Mouse (Mus musculus) G1E (cell line): ENCODE measurements around the gene Epb41l2. TPM values are rescaled to one million over a fixed set of nuclear protein-coding genes. Genes with fewer than 3 reads are reported as not detected.

ENCODE experiments used
- ATAC-seq: 2 replicates; pipeline ENCODE4 v1.8.0; 2016; ENCODE audit warnings: mild to moderate bottlenecking; ENCODE audit not compliant: insufficient number of reproducible peaks, poor library complexity, low FRiP score, severe bottlenecking; ENCODE audit errors: extremely low read depth
- DNase-seq: peaks from one replicate; pipeline ENCODE4 v3.0.0; 2012; ENCODE audit warnings: low spot score
- H3K27me3 ChIP-seq: 2 replicates; pipeline ENCODE4 v1.6.1; 2012; ENCODE audit warnings: mild to moderate bottlenecking, low read length, inconsistent platforms; ENCODE audit not compliant: insufficient read depth
- H3K36me3 ChIP-seq: replicated peaks from 2 replicates; pipeline ENCODE3; 2012; ENCODE audit warnings: mild to moderate bottlenecking, inconsistent platforms
- H3K4me1 ChIP-seq: 2 replicates; pipeline ENCODE4 v1.6.1; 2012; ENCODE audit warnings: low read depth, low read length, inconsistent platforms, mixed read lengths; ENCODE audit not compliant: insufficient read depth
- H3K4me3 ChIP-seq: 2 replicates; pipeline ENCODE4 v1.5.1; 2012; ENCODE audit warnings: low read depth, mild to moderate bottlenecking, inconsistent platforms, low read length, moderate library complexity, mixed read lengths
- H3K9me3 ChIP-seq: replicated peaks from 2 replicates; pipeline ENCODE4 v1.6.1; 2012; ENCODE audit warnings: inconsistent platforms
- CTCF ChIP-seq: IDR thresholded peaks from 2 replicates; pipeline ENCODE4 v1.5.1; 2012; ENCODE audit warnings: low read depth, low read length, inconsistent platforms, mixed read lengths
- GATA1 ChIP-seq: IDR thresholded peaks from 2 replicates; pipeline ENCODE4 v1.6.1; 2012; ENCODE audit warnings: borderline replicate concordance, low read length, inconsistent platforms, mixed read lengths
- GATA2 ChIP-seq: IDR thresholded peaks from 2 replicates; pipeline ENCODE4 v1.6.1; 2012; ENCODE audit warnings: low read depth, low read length, inconsistent platforms, borderline replicate concordance
- POLR2AphosphoS5 ChIP-seq: IDR thresholded peaks from 2 replicates; pipeline ENCODE4 v1.6.1; 2012; ENCODE audit warnings: low read depth, low read length, inconsistent platforms; ENCODE audit not compliant: insufficient replicate concordance
- TAL1 ChIP-seq: conservative IDR thresholded peaks from 2 replicates; pipeline ENCODE4 v1.6.1; 2012; ENCODE audit warnings: low read depth, low read length, inconsistent platforms, mixed read lengths
- polyA plus RNA-seq: library from polyadenylated mRNA; stranded (reverse); fragments of >175 nt; gene quantifications from 2 replicates; pipeline ENCODE4 v1.2.3, GENCODE M21; 2012
- total RNA-seq, 2 experiments: library from RNA; stranded (forward) in 1 of 2; stranded (reverse) in 1 of 2; fragments of 200-1000 nt in 1 of 2; fragments of >200 nt in 1 of 2; fragmentation: Nextera tagmentation in 1 of 2; gene quantifications; 2 replicates each; pipeline ENCODE4 v1.2.3; 2014 to 2017

Gene Epb41l2
- total and polyA plus RNA-seq, 3 experiments = 0.71 TPM; not detected in 2

GRCm38 (mm10) chr10:25479716-25480115 lies 120.1 kb downstream of the Epb41l2 start:
- no peak for DNase-seq
- ATAC-seq = no peak
- H3K4me3 ChIP-seq = no peak overlapping the region
- TF ChIP-seq TAL1 = no peak
- no peak for TF ChIP-seq CTCF
- TF ChIP-seq GATA2 = no peak
- no peak for TF ChIP-seq POLR2AphosphoS5
- TF ChIP-seq GATA1 = no peak
- H3K9me3 ChIP-seq = peaks cover 4% of the 10 kb centered on the region
- H3K36me3 ChIP-seq = no peaks in the 10 kb centered on the region
- H3K4me1 ChIP-seq = no peaks in the 10 kb centered on the region
- no peaks in the 10 kb centered on the region for H3K27me3 ChIP-seq

- Histone ChIP-seq H3K36me3 (no peaks in the 10 kb centered on the region), H3K4me3 (no peak overlapping the region), H3K9me3 (peaks cover 4% of the 10 kb centered on the region), H3K4me1 (no peaks in the 10 kb centered on the region), H3K27me3 (no peaks in the 10 kb centered on the region)
- DNase-seq (no peak), ATAC-seq (no peak)
- no peak for TF ChIP-seq TAL1
- TF ChIP-seq CTCF = no peak
- no peak for TF ChIP-seq GATA2
- no peak for TF ChIP-seq GATA1
- TF ChIP-seq POLR2AphosphoS5 = no peak
Measured at GRCm38 (mm10) chr10:25482791-25483190, 123.2 kb downstream of the Epb41l2 start.

GRCm38 (mm10) chr10:25488456-25488855 lies 128.9 kb downstream of the Epb41l2 start:
- H3K4me1 ChIP-seq = no peaks in the 10 kb centered on the region
- H3K9me3 ChIP-seq = no peaks in the 10 kb centered on the region
- no peaks in the 10 kb centered on the region; the same call in 1 of the 2 replicates for H3K27me3 ChIP-seq
- H3K4me3 ChIP-seq = no peak overlapping the region
- no peak for ATAC-seq
- no peaks in the 10 kb centered on the region for H3K36me3 ChIP-seq
- DNase-seq = peak; percentile 14
- TF ChIP-seq CTCF (0 out of 2 replicates have a peak, but pooled peaks have one; percentile 13), GATA2 (no peak), GATA1 (no peak), TAL1 (no peak), POLR2AphosphoS5 (no peak)

GRCm38 (mm10) chr10:25499323-25500071 lies 139.9 kb downstream of the Epb41l2 start:
- Histone ChIP-seq H3K4me3 (no peak overlapping the region), H3K36me3 (no peaks in the 10 kb centered on the region), H3K27me3 (no peaks in the 10 kb centered on the region; the same call in 1 of the 2 replicates), H3K4me1 (no peaks in the 10 kb centered on the region), H3K9me3 (no peaks in the 10 kb centered on the region)
- no peak for TF ChIP-seq GATA1
- TF ChIP-seq GATA2 = no peak
- no peak for TF ChIP-seq POLR2AphosphoS5
- TF ChIP-seq CTCF = no peak
- no peak for TF ChIP-seq TAL1
- DNase-seq (no peak), ATAC-seq (no peak)

- no peak for ATAC-seq
- H3K9me3 ChIP-seq = no peaks in the 10 kb centered on the region
- TF ChIP-seq GATA2 (no peak), GATA1 (no peak), CTCF (no peak), TAL1 (no peak), POLR2AphosphoS5 (no peak)
- no peaks in the 10 kb centered on the region for H3K4me1 ChIP-seq
- H3K36me3 ChIP-seq = no peaks in the 10 kb centered on the region
- H3K27me3 ChIP-seq = no peaks in the 10 kb centered on the region
- no peak overlapping the region for H3K4me3 ChIP-seq
- DNase-seq = no peak
Measured at GRCm38 (mm10) chr10:25503250-25503649, 143.7 kb downstream of the Epb41l2 start.

GRCm38 (mm10) chr10:25513821-25514220 lies 154.2 kb downstream of the Epb41l2 start:
- H3K36me3 ChIP-seq = no peaks in the 10 kb centered on the region
- H3K27me3 ChIP-seq = 0 out of 2 replicates have a peak, but pooled peaks cover 3% of the 10 kb centered on the region
- H3K4me3 ChIP-seq = no peak overlapping the region
- TF ChIP-seq GATA1 (no peak), TAL1 (no peak), POLR2AphosphoS5 (no peak), GATA2 (no peak), CTCF (no peak)
- DNase-seq = no peak
- no peaks in the 10 kb centered on the region for H3K9me3 ChIP-seq
- no peaks in the 10 kb centered on the region for H3K4me1 ChIP-seq
- no peak for ATAC-seq
